Mouse (Mus musculus) 416B (cell line): ENCODE results near the gene Dda1.

ENCODE experiments used
- DNase-seq: peaks from one replicate; pipeline ENCODE4 v3.0.0; 2011; ENCODE audit warnings: low read depth

The Dda1 gene

DNA sequence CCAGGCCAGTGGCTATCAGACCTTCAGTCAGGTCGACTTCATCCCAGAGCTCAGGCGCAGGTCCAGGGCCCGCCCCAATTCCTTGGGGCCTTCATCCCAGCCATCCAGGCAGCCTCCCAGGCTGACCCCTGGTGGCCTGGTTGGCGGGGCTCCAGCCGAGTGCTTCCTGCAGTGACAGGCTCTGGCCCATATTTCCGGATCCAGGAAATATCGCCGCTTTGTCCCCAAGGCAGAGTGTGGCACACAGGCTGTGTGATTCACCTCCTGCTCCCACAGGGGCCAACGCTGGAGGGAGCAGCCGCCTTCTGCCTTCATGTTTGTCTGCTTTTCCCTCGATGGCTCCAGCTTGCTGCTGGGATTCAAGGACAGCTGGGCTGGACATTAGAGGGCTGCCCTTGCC, 27.5 kb downstream of the Dda1 start:
- DNase-seq, result peak; percentile 60

DNA sequence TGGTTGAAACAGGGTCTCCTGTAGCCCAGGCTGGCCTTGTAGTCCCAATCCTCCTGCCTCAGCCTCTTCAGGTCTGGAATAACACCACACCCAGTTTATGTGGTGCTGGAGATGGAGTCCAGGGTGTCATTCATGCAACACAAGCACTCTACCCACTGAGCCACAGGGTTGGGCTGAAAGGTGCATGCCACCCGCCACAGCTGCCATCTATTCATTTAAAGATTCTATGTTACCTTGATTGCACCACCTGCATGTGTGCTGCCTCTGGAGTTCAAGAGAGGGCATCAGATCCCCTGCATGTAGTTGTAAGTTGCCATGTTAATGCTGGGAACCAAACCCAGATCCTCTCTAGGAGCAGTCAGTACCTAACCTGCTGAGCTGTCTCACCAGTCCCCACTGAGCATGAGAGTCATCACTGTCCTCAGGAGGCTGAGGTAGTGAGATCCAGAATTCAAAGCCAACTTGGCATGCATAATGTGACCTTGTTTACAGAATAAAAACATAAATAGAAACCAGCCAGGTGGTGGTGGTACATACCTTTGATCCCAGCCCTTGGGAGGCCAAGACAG, 28.2 kb downstream of the Dda1 start:
- DNase-seq, result no peak

DNA sequence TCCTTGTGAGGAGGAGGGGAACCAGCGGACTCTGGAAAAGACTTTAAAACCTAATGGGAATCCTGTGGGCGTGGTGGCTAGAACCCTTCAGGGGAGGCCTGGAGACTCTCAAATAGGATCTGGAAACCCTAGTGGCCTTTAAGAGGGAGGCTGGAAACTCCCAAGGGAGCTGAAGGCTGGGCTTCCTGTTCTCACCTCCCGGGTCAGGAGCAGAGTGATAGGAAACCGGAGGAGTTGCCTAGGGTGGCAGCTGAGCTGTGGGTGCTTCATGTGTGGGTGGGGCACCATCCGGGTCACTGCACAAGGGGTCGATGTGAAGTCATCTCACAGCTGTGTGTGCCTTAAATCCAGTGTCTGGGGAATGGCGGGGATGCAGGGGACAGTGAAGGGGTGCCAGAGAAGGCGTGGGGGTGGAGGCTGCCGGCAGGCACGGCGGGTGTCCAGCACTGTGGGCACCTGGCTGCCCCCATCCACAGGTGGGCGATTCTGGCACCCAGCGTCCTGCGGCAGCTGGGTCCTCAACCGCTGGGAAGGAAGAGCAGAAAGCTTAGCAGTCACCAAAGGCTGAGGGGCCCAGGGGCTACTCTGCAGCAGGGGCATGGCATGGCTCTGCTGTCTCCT, 29.0 kb downstream of the Dda1 start:
- DNase-seq, result no peak

DNA sequence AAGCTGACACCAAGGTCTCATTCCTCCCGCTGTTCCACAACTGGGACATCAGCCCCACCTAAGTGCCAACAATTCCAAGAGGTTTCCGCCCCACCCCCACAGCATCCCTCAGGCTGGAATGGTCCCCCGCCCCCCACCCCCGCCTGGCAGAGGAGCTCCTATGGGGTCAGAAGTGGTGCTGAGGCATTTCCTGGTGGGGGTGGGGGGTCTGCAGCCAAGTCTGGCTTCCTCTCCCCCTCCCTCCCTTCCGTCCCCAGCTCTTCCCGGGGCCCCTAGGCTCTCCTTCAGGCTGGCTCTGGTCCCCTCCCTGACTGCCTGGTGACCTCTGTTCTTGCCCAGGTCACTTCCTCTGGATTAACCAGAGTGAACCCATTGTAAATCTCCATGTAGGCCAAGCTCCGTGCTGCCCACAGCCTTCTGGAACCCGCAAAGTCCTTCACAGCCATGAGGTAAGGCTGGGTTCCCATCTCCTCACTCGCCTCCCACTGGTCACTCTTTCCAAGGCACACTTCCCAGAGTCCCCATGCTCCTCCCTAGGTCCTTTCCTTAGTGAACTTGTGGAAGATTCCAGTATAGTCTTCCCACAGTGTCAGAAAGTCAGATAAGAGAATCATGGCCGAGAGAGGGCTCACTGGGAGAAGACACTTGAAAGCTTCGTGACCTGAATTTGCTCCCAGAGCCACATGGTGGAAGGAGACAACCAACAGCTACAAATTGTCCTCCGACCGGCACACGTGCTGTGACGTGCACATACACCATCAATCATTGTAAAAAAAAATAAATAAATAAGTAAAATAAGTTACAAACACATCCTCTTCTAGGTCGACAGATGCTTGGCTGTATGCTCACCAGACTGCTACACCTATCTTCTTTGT, 30.1 kb downstream of the Dda1 start:
- DNase-seq, result no peak

DNA sequence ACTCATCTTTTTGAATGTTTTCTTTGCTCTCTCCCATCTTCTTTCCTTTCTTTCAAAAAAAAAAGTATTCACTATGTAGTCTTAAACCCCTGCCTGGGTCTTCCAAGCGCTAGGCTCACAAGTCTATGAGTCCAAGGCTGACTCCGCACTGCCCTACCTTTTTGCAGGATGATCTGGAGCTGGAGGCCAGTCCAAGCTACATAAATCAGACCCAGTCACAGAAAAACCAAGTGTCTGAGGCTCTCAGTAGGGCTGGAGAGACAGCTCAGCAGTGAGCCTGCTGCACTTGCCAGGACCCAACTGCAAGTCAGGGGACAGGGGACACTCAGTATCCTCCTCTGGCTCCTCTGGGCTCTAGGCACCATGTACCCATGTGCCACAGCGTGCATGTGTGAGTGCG, 35.4 kb downstream of the Dda1 start:
- no peak for DNase-seq

DNA sequence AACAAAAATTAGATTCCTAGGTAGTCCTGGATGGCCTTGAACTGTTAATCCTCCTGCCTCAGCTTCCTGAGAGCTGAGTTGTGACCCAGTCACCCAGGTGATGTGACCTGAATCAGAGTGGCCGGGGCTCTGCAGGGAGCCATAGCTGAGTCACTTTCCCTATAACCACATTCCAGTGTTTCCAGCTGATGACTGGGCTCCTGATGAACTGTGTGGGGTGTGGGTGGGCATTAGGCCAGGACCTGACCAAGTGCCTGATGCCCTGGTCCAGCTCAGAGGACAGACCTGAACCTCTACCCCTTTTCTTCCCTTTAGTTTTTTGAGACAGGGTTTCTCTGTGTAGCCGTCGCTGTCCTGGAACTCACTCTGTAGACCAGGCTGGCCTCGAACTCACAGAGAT, 36.3 kb downstream of the Dda1 start:
- peak; percentile 21 for DNase-seq

DNA sequence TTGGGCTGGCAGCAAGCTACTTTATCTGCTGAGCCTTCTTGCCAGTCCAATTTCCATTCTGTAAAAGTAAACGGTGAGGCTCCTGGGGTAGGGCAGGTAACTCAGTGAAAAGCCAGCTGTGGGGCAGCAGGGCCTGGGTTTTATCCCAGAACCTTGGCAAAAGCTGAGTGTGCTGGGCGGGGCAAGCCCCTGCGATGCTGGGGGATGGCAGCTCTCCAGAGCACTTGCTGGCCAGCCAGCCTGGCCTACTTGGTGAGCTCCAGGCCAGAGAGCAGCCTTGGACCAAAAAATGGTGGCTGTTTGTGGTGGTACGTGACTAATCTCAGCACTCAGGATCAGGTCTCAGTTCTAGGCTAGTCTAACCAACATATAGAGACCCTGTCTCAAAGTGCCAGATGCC, 37.0 kb downstream of the Dda1 start:
- DNase-seq, result no peak

DNA sequence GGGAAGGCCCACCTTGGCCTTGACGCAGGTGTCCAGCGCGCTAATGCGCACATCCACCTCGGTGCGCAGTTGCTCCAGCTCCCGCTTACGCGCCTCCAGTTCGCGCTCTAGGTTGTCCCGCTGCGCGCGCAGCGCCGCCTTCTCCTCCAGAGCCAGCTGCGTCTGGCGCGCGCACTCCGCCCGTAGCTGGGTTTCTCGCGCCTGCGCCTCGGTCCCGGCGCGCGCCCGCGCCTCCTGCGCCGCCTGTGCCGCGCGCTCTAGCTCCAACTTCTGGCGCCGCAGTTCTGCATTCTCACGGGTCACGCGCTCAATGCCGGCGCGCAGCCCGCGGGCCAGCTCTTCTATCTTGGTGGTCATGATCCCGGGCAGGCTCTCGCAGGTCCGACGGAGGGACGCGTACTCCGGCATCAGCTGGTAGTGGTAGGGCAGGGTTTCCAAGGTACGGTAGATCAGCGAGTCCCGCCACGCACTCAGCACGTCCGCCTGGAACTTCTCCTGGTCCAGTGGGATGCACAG, 38.6 kb downstream of the Dda1 start:
- DNase-seq, result no peak

DNA sequence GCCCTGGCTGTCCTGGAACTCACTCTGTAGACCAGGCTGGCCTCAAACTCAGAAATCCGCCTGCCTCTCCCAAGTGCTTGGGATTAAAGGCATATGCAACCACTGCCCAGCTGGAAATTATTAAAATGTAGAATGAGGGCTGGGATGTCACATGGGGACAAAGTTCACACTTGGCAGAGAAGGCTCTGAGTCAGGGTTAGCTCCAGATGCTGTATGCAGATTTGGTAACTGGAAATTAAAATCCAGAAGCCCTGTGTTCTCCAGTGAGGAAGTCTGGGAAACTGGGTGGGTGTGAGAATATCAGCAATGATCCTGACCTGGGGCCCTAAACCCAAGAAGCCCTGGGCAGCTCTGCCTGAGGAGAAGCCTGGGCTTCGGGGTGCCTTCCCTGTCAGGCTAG, 40.3 kb downstream of the Dda1 start:
- DNase-seq, result no peak

DNA sequence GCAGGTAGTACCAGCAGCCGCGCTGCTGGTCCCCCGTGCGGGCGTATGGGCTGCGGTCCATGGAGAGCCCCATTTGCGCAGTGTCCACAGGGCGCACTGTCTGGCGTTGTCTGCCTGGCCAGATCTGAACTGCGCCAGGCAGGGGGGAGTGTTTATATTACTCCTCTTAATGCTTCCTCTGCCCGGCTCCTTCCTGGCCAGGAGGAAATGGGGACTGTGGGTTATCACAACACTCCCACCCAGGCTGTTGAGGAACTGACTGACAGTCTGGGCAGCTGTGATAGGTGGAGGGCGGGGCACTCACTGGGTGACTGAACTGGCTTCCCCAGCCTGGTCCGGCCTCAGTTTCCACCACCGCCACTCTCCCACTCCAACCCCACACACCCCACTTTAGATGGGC, 42.6 kb downstream of the Dda1 start, which contains the start of gene Plvap:
TSS of gene Plvap (minus strand) at position 109 of the 400 bp plus-strand sequence.
- DNase-seq, result peak; percentile 87

DNA sequence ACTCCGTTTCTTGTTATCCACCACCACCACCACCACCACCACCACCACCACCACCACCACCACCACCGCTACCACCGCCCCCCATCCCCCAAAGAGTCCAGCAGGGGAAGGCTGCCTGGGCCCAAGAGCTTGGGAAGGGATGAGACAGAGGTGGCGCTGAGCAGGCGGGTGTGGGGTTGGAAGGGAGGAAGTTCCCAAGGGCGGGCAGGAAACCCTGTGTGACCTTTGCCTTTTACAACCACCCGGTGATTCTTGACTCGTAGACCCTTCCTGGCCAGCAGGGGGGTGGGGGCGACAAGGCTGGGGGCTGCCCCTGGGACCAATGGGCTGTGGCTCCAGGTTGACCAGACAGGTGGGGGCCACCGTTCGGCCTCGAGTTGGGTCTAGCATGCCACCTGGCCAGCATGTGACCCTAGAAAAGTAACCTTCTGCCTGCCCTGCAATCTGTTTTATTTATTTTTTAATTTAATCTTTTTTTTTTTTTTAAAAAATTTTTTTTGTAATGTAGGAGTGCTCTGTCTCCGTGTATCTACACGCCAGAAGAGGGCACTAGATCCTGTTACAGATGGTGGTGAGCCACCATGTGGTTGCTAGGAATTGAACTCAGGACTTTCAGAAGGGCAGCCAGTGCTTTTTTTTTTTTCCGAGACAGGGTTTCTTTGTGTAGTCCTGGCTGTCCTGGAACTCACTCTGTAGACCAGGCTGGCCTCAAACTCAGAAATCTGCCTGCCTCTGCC, 44.2 kb downstream of the Dda1 start:
- DNase-seq, result peak; percentile 59

DNA sequence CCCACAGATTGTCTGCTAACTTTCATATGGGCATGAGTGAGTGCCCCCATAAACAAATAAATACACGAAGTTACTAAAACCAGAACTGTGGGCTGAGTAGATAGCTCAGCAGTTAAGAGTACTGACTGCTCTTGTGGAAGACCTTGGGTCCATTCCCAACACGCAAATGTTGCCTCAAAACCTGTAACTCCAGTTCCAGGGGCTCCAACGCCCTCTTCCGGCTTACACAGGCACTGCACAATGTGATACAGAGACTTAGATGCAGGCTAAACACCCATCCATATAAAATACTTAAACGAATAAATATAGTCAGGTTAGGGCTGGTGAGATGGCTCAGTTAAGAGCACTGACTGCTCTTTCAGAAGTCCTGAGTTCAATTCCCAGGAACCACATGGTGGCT, 46.0 kb downstream of the Dda1 start:
- DNase-seq, result peak; percentile 54

DNA sequence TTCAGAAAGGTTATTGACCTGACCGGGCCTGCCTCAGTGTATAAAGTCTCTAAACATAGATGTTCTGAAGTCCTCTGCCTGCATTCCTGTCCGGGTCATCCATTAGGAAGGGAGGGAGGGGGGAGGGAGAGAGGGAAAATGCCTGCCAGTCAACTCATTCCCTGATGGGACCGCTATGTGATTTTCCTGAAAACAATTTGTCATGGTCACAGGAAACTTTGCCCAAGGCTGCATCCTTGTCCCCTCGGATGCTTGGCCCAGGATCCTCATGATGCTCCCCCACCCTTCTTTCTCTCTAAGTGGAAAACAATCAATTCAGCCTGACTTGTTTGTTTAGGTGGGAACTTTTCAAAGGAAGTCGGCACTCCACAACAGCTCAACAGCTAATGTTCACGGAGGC, 47.8 kb downstream of the Dda1 start:
- DNase-seq, result no peak

DNA sequence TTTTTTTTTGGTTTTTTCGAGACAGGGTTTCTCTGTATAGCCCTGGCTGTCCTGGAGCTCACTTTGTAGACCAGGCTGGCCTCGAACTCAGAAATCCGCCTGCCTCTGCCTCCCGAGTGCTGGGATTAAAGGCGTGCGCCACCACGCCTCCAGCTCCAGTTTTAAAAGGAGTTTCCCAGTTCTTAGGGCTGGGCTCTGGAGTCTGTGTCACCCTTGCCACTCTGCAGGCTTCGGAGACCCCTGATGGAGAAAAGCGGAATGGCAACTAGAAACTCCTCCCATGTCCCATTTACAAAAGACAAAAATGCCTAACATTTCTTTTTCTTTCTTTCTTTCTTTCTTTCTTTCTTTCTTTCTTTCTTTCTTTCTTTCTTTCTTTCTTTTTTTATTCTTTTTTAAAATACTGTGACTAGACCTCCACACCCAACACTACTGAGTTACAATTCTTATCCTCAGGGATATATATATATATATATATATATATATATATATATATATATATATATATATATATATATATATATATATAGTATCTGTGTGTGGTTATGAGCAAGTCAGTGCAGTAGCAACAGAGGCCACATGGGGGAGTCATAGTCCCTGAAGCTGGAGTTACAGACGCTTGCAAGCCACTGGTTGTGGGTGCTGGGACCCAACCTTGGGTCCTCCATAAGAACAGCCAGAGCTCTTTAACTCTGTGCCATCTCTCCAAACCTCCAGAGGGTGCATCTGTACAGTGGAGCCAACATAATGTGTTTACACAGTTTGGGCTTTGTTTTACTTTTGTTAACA, 50.2 kb downstream of the Dda1 start:
- peak; percentile 85 for DNase-seq

DNA sequence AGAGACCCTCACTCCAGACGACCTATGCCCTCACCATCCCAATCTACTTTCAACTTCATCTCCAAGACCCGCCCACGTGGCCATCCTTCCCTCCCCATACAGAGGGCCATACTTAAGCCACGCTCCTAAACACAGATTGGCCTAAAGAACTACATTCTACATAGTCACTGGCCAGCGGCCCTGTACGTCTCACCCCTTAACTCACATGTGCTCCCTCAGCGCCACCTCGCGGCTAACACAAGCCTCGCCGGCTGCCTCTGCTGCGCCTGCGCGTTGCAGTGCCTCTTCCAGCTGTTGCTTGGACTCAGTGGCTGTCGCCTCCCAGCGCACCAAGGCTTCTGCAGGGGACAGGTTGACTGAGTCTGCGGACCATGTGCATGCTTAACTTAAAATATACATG, 52.6 kb downstream of the Dda1 start:
- DNase-seq, result peak; percentile 98

DNA sequence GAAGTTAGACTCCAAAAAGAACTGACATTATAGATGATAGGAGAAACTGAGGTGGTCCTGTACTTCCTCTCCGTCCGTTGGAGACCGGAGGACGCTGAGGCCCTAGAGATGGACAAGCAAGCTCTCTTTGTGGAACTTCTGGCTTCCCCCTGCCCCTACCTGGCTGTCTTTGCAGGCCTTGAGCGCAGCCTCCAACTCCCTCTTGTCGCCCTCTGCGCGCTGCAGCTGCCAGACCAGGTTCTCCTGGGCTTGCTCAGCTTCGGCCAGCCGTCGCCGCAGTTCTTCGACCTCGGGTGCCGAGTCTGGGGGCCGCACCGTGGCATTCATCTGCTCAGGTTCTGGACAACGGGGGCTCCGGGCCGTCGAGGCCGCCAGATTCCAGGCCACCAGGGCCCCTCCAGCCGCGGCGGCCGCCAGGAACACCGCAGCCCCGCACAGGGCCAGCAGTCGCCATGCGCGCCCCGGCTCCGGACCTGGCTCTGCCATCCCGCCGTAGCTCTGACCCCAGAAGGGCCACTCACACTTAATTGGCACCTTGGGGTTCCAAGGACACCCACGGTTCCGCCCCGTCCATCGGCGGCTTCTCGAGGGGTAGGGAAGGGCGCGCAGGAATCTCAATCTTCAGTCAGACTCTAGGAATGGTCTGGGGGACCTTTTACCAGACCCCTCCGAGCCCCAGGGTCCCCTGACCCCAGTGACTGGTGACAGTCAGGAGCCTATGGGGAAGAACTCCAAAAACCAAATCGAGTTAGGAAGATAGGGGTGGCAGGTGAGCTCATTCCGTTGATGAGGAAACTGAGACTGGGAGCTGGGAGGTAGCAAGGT, 56.4 kb downstream of the Dda1 start, which contains the start of gene Ccdc194:
TSS of gene Ccdc194 (minus strand) at position 486 of the 825 bp plus-strand sequence.
- DNase-seq, result no peak
